Mouse (Mus musculus) C2C12 (cell line): ENCODE data around the gene Cdc42se2. TPM values are rescaled to one million over a fixed set of nuclear protein-coding genes. Genes with fewer than 3 reads are reported as not detected.

ENCODE experiments used
- H3K27me3 ChIP-seq: one replicate; pipeline ENCODE4 v1.6.1; 2011; ENCODE audit not compliant: control insufficient read depth, insufficient read depth, insufficient read length
- H3K36me3 ChIP-seq: one replicate; pipeline ENCODE4 v1.6.1; 2011; ENCODE audit not compliant: control insufficient read depth, insufficient read depth
- H3K4me3 ChIP-seq: one replicate; pipeline ENCODE4 v1.5.1; 2011; ENCODE audit warnings: mild to moderate bottlenecking, control low read depth; ENCODE audit not compliant: poor library complexity, insufficient read depth, severe bottlenecking
- H3K79me2 ChIP-seq: one replicate; pipeline ENCODE4 v1.6.1; 2011; ENCODE audit not compliant: control insufficient read depth, insufficient read depth
- H3K79me3 ChIP-seq: one replicate; pipeline ENCODE4 v1.6.1; 2011; ENCODE audit warnings: low read depth, control low read depth
- H3ac ChIP-seq: one replicate; pipeline ENCODE3; 2011; ENCODE audit warnings: low read depth; ENCODE audit not compliant: control insufficient read depth, insufficient read length
- CEBPB ChIP-seq: IDR thresholded peaks from one replicate; pipeline ENCODE4 v1.6.1; 2011; ENCODE audit warnings: low read depth, mild to moderate bottlenecking, control low read depth, moderate library complexity
- CTCF ChIP-seq: IDR thresholded peaks from one replicate; pipeline ENCODE4 v1.5.1; 2011; ENCODE audit not compliant: control insufficient read depth, insufficient read depth, insufficient read length
- FOSL1 ChIP-seq: IDR thresholded peaks from one replicate; pipeline ENCODE4 v1.8.0; 2011; ENCODE audit warnings: mild to moderate bottlenecking, low read length; ENCODE audit not compliant: poor library complexity, insufficient read depth, severe bottlenecking
- MAX ChIP-seq: IDR thresholded peaks from one replicate; pipeline ENCODE4 v1.6.1; 2011; ENCODE audit warnings: mild to moderate bottlenecking, control low read depth
- MYOD1 ChIP-seq: IDR thresholded peaks from one replicate; pipeline ENCODE4 v1.6.1; 2011; ENCODE audit warnings: low read depth; ENCODE audit not compliant: control insufficient read depth, insufficient read length
- MYOG ChIP-seq: IDR thresholded peaks from one replicate; pipeline ENCODE4 v1.6.1; 2011; ENCODE audit not compliant: control insufficient read depth, insufficient read length; ENCODE audit errors: extremely low read depth
- USF1 ChIP-seq: IDR thresholded peaks from one replicate; pipeline ENCODE4 v1.6.1; 2011; ENCODE audit warnings: low read depth, mild to moderate bottlenecking, control low read depth, moderate library complexity
- polyA plus RNA-seq: library from polyadenylated mRNA; unstranded; fragments of >200 nt; fragmentation: generic; extraction: Trizol; gene quantifications from one replicate; pipeline ENCODE4 v1.2.1, GENCODE M21; 2012; ENCODE audit warnings: missing spikeins

Cdc42se2 gene
- polyA plus RNA-seq, 1 experiment = 21.8 TPM

- peaks cover 40% of the 10 kb centered on the region for H3K79me3 ChIP-seq
- H3K79me2 ChIP-seq = peaks cover 97% of the 10 kb centered on the region
- no peak overlapping the region for H3ac ChIP-seq
- no peak for TF ChIP-seq USF1
- TF ChIP-seq CEBPB = no peak
- no peak for TF ChIP-seq MYOD1
- no peak for TF ChIP-seq MAX
- no peak for TF ChIP-seq MYOG
- TF ChIP-seq CTCF = no peak
- TF ChIP-seq FOSL1 = no peak
- H3K27me3 ChIP-seq = no peaks in the 10 kb centered on the region
- no peaks in the 10 kb centered on the region for H3K36me3 ChIP-seq
- no peak overlapping the region for H3K4me3 ChIP-seq
Observed at GRCm38 (mm10) chr11:54771549-54771948, 15.9 kb downstream of the Cdc42se2 start.

DNA sequence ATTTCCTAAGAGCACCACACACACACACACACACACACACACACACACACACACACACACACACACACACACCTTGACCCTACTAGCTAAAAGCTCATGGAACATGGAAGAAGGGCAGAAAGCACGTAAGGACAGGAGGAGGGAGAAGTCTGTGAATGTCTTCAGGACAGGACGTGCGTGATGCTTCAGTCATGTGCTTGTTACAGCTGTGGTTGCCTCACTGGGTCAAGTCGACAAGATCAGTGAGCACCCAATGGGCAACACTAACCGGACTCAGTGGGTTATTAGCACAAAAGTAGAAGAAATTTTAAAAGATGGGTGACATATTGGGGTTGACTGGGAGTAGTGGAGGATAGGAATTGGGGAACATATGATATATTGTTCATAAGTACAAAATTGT, 17.6 kb downstream of the Cdc42se2 start:
- Histone ChIP-seq H3K27me3 (no peaks in the 10 kb centered on the region), H3ac (no peak overlapping the region), H3K4me3 (no peak overlapping the region), H3K79me3 (peaks cover 37% of the 10 kb centered on the region), H3K36me3 (no peaks in the 10 kb centered on the region), H3K79me2 (peaks cover 97% of the 10 kb centered on the region)
- TF ChIP-seq FOSL1 (no peak), MYOG (no peak), MYOD1 (no peak), USF1 (no peak), CEBPB (no peak), MAX (no peak), CTCF (no peak)

DNA sequence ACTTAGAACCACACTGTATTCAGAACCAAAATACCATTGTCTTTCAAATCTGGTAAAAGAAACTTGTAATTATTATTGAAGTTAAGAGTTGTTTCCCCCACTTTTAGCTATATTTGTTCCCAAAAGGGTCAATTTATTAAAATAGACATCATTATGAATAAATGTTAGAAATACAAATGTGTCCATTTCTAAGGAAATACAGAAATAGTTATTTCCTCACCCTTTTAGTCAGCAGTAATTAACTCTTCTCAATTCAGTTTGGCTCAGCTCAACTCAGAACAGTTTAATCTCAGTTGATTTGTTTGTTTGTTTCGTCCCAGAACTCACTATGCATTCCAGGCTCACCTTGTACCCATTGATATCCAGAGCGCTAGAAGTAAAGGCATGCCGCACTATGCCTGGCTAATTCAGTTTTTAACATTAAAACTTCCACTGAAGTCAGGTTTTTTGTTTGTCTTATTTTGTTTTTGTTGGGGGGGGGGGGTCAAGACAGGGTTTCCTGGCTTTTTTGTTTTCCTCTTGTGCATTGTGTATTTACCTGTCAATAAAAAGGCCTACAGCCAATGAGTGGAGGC, 19.3 kb downstream of the Cdc42se2 start:
- peaks cover 93% of the 10 kb centered on the region for H3K79me2 ChIP-seq
- no peak overlapping the region for H3ac ChIP-seq
- H3K27me3 ChIP-seq = no peaks in the 10 kb centered on the region
- H3K79me3 ChIP-seq = peaks cover 38% of the 10 kb centered on the region
- H3K4me3 ChIP-seq = no peak overlapping the region
- no peaks in the 10 kb centered on the region for H3K36me3 ChIP-seq
- TF ChIP-seq CTCF = no peak
- TF ChIP-seq MYOG = no peak
- no peak for TF ChIP-seq FOSL1
- no peak for TF ChIP-seq USF1
- TF ChIP-seq CEBPB = no peak
- no peak for TF ChIP-seq MYOD1
- TF ChIP-seq MAX = no peak

DNA sequence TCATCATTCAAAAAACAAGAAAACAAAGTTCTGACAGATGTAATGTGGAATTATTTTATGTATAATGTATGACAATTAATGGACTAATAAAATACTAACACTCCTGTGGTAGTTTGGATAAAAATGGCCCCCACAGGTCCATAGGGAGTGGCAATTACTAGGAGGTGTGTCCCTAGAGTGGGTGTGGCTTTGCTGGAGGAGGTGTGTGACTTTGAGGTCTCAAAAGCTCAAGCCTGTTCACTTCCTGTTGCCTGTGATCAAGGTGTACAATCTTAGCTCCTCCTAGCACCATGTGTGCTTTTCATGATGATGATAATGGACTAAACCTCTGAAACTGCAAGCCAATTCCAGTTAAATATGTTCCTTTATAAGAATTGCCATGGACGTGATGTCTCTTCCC, 22.7 kb downstream of the Cdc42se2 start:
- Histone ChIP-seq H3K4me3 (no peak overlapping the region), H3K79me3 (peaks cover 23% of the 10 kb centered on the region)
- TF ChIP-seq MYOD1 (no peak), MAX (no peak), USF1 (no peak), CTCF (no peak), MYOG (no peak), FOSL1 (no peak), CEBPB (no peak)

DNA sequence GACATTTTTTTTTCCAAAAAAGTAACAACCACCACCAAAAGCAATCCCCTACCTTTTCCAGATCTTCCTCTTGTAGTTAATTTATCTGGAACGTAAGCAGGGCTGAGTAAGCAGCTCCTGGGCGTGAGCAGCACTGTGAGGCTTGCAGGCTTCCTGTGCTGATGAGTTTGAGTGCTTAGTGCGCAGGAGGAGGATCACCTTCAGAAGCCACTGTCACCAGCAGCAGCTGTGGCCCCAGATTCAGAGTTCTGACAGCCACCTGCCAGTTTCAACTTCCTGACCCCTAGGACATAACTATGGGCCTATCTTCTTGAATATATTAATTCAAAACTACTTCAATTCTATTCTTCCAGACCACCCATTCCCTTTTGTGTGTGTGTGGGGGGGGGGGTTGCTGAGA, 23.4 kb downstream of the Cdc42se2 start:
- TF ChIP-seq MAX = no peak
- TF ChIP-seq USF1 = no peak
- no peak for TF ChIP-seq MYOD1
- TF ChIP-seq CEBPB = no peak
- no peak for TF ChIP-seq FOSL1
- TF ChIP-seq CTCF = no peak
- no peak for TF ChIP-seq MYOG
- Histone ChIP-seq H3K79me3 (peaks cover 22% of the 10 kb centered on the region), H3K79me2 (peaks cover 84% of the 10 kb centered on the region), H3K4me3 (no peak overlapping the region), H3K36me3 (no peaks in the 10 kb centered on the region), H3ac (no peak overlapping the region), H3K27me3 (no peaks in the 10 kb centered on the region)

More for the DNA sequence above, 22.7 kb downstream of the Cdc42se2 start:
- H3ac ChIP-seq = no peak overlapping the region
- H3K79me2 ChIP-seq = peaks cover 86% of the 10 kb centered on the region
- no peaks in the 10 kb centered on the region for H3K27me3 ChIP-seq
- no peaks in the 10 kb centered on the region for H3K36me3 ChIP-seq

DNA sequence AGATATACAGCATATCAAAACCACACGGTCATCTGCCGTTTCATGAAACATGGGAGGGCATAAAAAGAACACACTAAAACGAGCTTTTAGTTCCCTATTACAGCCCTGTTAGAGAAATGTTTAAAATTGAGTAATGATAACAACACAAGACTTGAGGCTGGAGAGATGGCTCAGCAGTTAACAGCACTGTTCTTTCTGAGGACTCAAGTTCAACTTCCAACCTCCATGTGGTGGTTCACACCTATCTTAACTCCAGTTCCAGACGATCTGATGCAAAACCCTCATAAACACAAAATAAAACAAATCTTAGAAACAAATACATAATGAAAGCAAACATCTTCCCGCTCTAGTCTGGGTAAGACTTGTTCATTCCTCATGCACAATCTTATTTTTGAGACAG, 24.7 kb downstream of the Cdc42se2 start:
- H3K79me2 ChIP-seq = peaks cover 79% of the 10 kb centered on the region
- H3K27me3 ChIP-seq = no peaks in the 10 kb centered on the region
- peaks cover 24% of the 10 kb centered on the region for H3K79me3 ChIP-seq
- no peak for TF ChIP-seq USF1
- TF ChIP-seq CTCF = no peak
- no peak for TF ChIP-seq MAX
- TF ChIP-seq MYOG = no peak
- TF ChIP-seq FOSL1 = no peak
- TF ChIP-seq CEBPB = no peak
- no peak for TF ChIP-seq MYOD1
- no peak overlapping the region for H3K4me3 ChIP-seq
- H3K36me3 ChIP-seq = no peaks in the 10 kb centered on the region
- no peak overlapping the region for H3ac ChIP-seq
